Mouse (Mus musculus) midbrain, embryonic 16.5 days (tissue): ENCODE data around the gene Sept1. TPM values are rescaled to one million over a fixed set of nuclear protein-coding genes. Genes with fewer than 3 reads are reported as not detected.
"Not testable (repeated sequence)": the region's sequence is repeated elsewhere in the genome, so short reads cannot be mapped to it uniquely, and the experiment has no call there.

Experiments
- ATAC-seq: fragments of 200-750 bp; cut with Nextera tagmentation; 2 replicates; pipeline ENCODE4 v1.8.0; 2017; ENCODE audit warnings: moderate TSS enrichment
- H3K27ac ChIP-seq: fragments of 300-500 bp; sonication (generic); 2 replicates; pipeline ENCODE4 v1.5.1; 2014; ENCODE audit warnings: mild to moderate bottlenecking, low read length, mixed read lengths
- H3K27me3 ChIP-seq: fragments of 300-500 bp; sonication (generic); 2 replicates; pipeline ENCODE4 v1.6.1; 2014; ENCODE audit warnings: low read depth, low read length, mixed read lengths; ENCODE audit not compliant: control insufficient read depth, insufficient read depth
- H3K36me3 ChIP-seq: fragments of 300-500 bp; sonication (generic); 2 replicates; pipeline ENCODE4 v1.6.1; 2014; ENCODE audit warnings: mild to moderate bottlenecking, low read length, moderate library complexity, mixed read lengths; ENCODE audit not compliant: control insufficient read depth, insufficient read depth
- H3K4me1 ChIP-seq: fragments of 300-500 bp; sonication (generic); 2 replicates; pipeline ENCODE4 v1.6.1; 2014; ENCODE audit warnings: mild to moderate bottlenecking, low read length, mixed read lengths; ENCODE audit not compliant: control insufficient read depth, insufficient read depth
- H3K4me2 ChIP-seq: fragments of 300-500 bp; sonication (generic); 2 replicates; pipeline ENCODE4 v1.6.1; 2014; ENCODE audit warnings: mild to moderate bottlenecking, low read length, mixed read lengths
- H3K4me3 ChIP-seq: fragments of 300-500 bp; sonication (generic); 2 replicates; pipeline ENCODE4 v1.5.1; 2014; ENCODE audit warnings: low read depth, mild to moderate bottlenecking, low read length, moderate library complexity, mixed read lengths
- H3K9ac ChIP-seq: fragments of 300-500 bp; sonication (generic); 2 replicates; pipeline ENCODE4 v1.6.1; 2014; ENCODE audit warnings: low read depth, low read length, mixed read lengths
- H3K9me3 ChIP-seq: fragments of 300-500 bp; sonication (generic); replicated peaks from 2 replicates; pipeline ENCODE4 v1.6.1; 2014; ENCODE audit warnings: mild to moderate bottlenecking, low read length, mixed read lengths; ENCODE audit not compliant: control insufficient read depth, poor library complexity, severe bottlenecking
- WGBS: fragments of 180-500 bp; shearing (Covaris S2); extraction: QIAGEN DNeasy Blood & Tissue Kit; methylation state at CpG from one replicate; pipeline ENCODE4 v1.1.7; 2014; 5-methylcytosine and 5-hydroxymethylcytosine counted together
- polyA plus RNA-seq: library from polyadenylated mRNA; unstranded; fragments of >200 nt; fragmentation: Nextera tagmentation; extraction: Ambion mirVana; gene quantifications from 2 replicates; pipeline ENCODE4 v1.2.1, GENCODE M21; 2015

The Sept1 gene
- polyA plus RNA-seq, 1 experiment from 2014 or later = 15.5 TPM

- 24% methylated on average over 2 of the region's 3 CpGs for WGBS
- H3K4me2 ChIP-seq, H3K27ac ChIP-seq, H3K9me3 ChIP-seq, H3K9ac ChIP-seq, H3K27me3 ChIP-seq, ATAC-seq, H3K4me3 ChIP-seq, H3K4me1 ChIP-seq, H3K36me3 ChIP-seq: not testable (repeated sequence)
Measured at GRCm38 (mm10) chr7:127181724-127182123, 51.2 kb downstream of the Sept1 start.

GRCm38 (mm10) chr7:127180783-127181182 is 52.1 kb downstream of the Sept1 start:
- Histone ChIP-seq H3K4me3 (no peak overlapping the region), H3K36me3 (no peaks in the 10 kb centered on the region), H3K9ac (no peak overlapping the region), H3K4me2 (no peak overlapping the region), H3K27me3 (no peaks in the 10 kb centered on the region), H3K27ac (no peak overlapping the region), H3K4me1 (no peaks in the 10 kb centered on the region), H3K9me3 (no peaks in the 10 kb centered on the region)
- no peak for ATAC-seq
- WGBS = 80% methylated on average over 2 of the region's 2 CpGs

- WGBS = 85% methylated on average over 4 of the region's 4 CpGs
- no peaks in the 10 kb centered on the region for H3K4me1 ChIP-seq
- H3K9ac ChIP-seq = no peak overlapping the region
- no peak overlapping the region for H3K4me3 ChIP-seq
- no peak overlapping the region for H3K4me2 ChIP-seq
- H3K9me3 ChIP-seq = 0 out of 2 replicates have a peak, but pooled peaks cover 3% of the 10 kb centered on the region
- no peaks in the 10 kb centered on the region for H3K36me3 ChIP-seq
- no peaks in the 10 kb centered on the region for H3K27me3 ChIP-seq
- no peak for ATAC-seq
- H3K27ac ChIP-seq = no peak overlapping the region
Measured at GRCm38 (mm10) chr7:127176937-127177336, 56.0 kb downstream of the Sept1 start.

- ATAC-seq = no peak
- no peak overlapping the region for H3K9ac ChIP-seq
- no peaks in the 10 kb centered on the region for H3K4me1 ChIP-seq
- no peak overlapping the region for H3K4me3 ChIP-seq
- 89% methylated on average over 5 of the region's 5 CpGs for WGBS
- H3K36me3 ChIP-seq = no peaks in the 10 kb centered on the region
- H3K4me2 ChIP-seq = no peak overlapping the region
- H3K9me3 ChIP-seq = no peaks in the 10 kb centered on the region
- H3K27me3 ChIP-seq = no peaks in the 10 kb centered on the region
- no peak overlapping the region for H3K27ac ChIP-seq
Measured at GRCm38 (mm10) chr7:127166501-127166900, 66.4 kb downstream of the Sept1 start.

- 87% methylated on average over 12 of the region's 12 CpGs for WGBS
- no peak overlapping the region for H3K9ac ChIP-seq
Measured at GRCm38 (mm10) chr7:127165607-127166493, 67.1 kb downstream of the Sept1 start.

More at GRCm38 (mm10) chr7:127165607-127166493, 67.1 kb downstream of the Sept1 start:
- Histone ChIP-seq H3K27ac (no peak overlapping the region), H3K27me3 (no peaks in the 10 kb centered on the region), H3K36me3 (no peaks in the 10 kb centered on the region), H3K4me1 (no peaks in the 10 kb centered on the region), H3K9me3 (no peaks in the 10 kb centered on the region), H3K4me3 (no peak overlapping the region), H3K4me2 (no peak overlapping the region)
- ATAC-seq = no peak

Other genes with a start within 250 kb of the Sept1 start
- gene Mvp, start 218.5 kb downstream of the Sept1 start, polyA plus RNA-seq = 2.9 and 3.2 TPM in 2 replicates
- 0.50 TPM in 1 of 2 replicates, not detected in the other for gene Pagr1b, start 216.6 kb downstream of the Sept1 start, polyA plus RNA-seq
- 33.8 and 62.5 TPM in 2 replicates for gene Pagr1a, start 215.8 kb downstream of the Sept1 start, polyA plus RNA-seq
- 30.9 and 61.5 TPM in 2 replicates for gene Gm42742, start 212.0 kb downstream of the Sept1 start, polyA plus RNA-seq
- 40.9 and 63.3 TPM in 2 replicates for gene Prrt2, start 211.9 kb downstream of the Sept1 start, polyA plus RNA-seq
- gene Maz, start 206.1 kb downstream of the Sept1 start, polyA plus RNA-seq = 46.7 and 51.5 TPM in 2 replicates
- gene Kif22, start 190.7 kb downstream of the Sept1 start, polyA plus RNA-seq = 16.6 and 17.6 TPM in 2 replicates
- gene Zg16, start 145.8 kb downstream of the Sept1 start, polyA plus RNA-seq = not detected in 2 replicates
- 1.7 and 2.5 TPM in 2 replicates for gene AI467606, start 141.8 kb downstream of the Sept1 start, polyA plus RNA-seq
- 0.68 and 0.77 TPM in 2 replicates for gene Qprt, start 110.9 kb downstream of the Sept1 start, polyA plus RNA-seq
- 0.05 TPM in 1 of 2 replicates, not detected in the other for gene Spn, start 95.3 kb downstream of the Sept1 start, polyA plus RNA-seq
- gene Cd2bp2, start 37.1 kb downstream of the Sept1 start, polyA plus RNA-seq = 76.1 and 85.7 TPM in 2 replicates
- 30.7 and 31.2 TPM in 2 replicates for gene Tbc1d10b, start 24.7 kb downstream of the Sept1 start, polyA plus RNA-seq
- 2.8 and 4.8 TPM in 2 replicates for gene Mylpf, start 24.2 kb downstream of the Sept1 start, polyA plus RNA-seq
- gene Zfp553, start 69 bp downstream of the Sept1 start, polyA plus RNA-seq = 48.7 and 54.9 TPM in 2 replicates
- gene Zfp771, start 11.1 kb upstream of the Sept1 start, polyA plus RNA-seq = 64.5 and 70.4 TPM in 2 replicates
- gene Dctpp1, start 27.6 kb upstream of the Sept1 start, polyA plus RNA-seq = 112 and 120 TPM in 2 replicates
- 59.4 and 59.7 TPM in 2 replicates for gene Sephs2, start 40.9 kb upstream of the Sept1 start, polyA plus RNA-seq
- 0.25 and 0.31 TPM in 2 replicates for gene Itgal, start 63.1 kb upstream of the Sept1 start, polyA plus RNA-seq
- 16.3 and 17.7 TPM in 2 replicates for gene Zfp768, start 112.5 kb upstream of the Sept1 start, polyA plus RNA-seq
- gene Zfp747, start 142.9 kb upstream of the Sept1 start, polyA plus RNA-seq = 10.1 and 10.5 TPM in 2 replicates
- 4.6 and 5.4 TPM in 2 replicates for gene 9130019O22Rik, start 154.0 kb upstream of the Sept1 start, polyA plus RNA-seq
- gene E430018J23Rik, start 160.5 kb upstream of the Sept1 start, polyA plus RNA-seq = 4.9 and 6.3 TPM in 2 replicates
- gene Zfp764, start 173.7 kb upstream of the Sept1 start, polyA plus RNA-seq = 4.9 and 5.3 TPM in 2 replicates
- 27.7 and 28.1 TPM in 2 replicates for gene Zfp688, start 188.9 kb upstream of the Sept1 start, polyA plus RNA-seq
- gene Zfp689, start 216.0 kb upstream of the Sept1 start, polyA plus RNA-seq = 16.5 and 17.6 TPM in 2 replicates
- gene Prr14, start 226.5 kb upstream of the Sept1 start, polyA plus RNA-seq = 32.9 and 36.0 TPM in 2 replicates
- 9.1 and 12.5 TPM in 2 replicates for gene Fbrs, start 246.1 kb upstream of the Sept1 start, polyA plus RNA-seq